Mouse (Mus musculus) myocyte (in vitro differentiated cells): Measurements from ENCODE around the gene Arhgap28.

ENCODE experiments used
- CEBPB ChIP-seq: IDR thresholded peaks from 2 replicates; pipeline ENCODE4 v1.6.1; 2011; ENCODE audit warnings: mild to moderate bottlenecking, moderate library complexity; ENCODE audit not compliant: poor library complexity, insufficient read depth, severe bottlenecking
- E2F4 ChIP-seq: IDR thresholded peaks from one replicate; pipeline ENCODE4 v1.6.1; 2011; ENCODE audit warnings: mild to moderate bottlenecking, control low read depth, moderate library complexity; ENCODE audit not compliant: insufficient read depth
- MAX ChIP-seq: IDR thresholded peaks from one replicate; pipeline ENCODE4 v1.6.1; 2011; ENCODE audit warnings: low read depth, mild to moderate bottlenecking, control low read depth
- MYOG ChIP-seq, 3 experiments: IDR thresholded peaks; one replicate each; pipeline ENCODE4 v1.6.1; 2011; ENCODE audit warnings: control low read depth in 2 of 3, low read depth in 2 of 3, mild to moderate bottlenecking in 2 of 3; ENCODE audit not compliant: insufficient read length in 2 of 3, control insufficient read depth in 1 of 3, insufficient read depth in 1 of 3
- POLR2A ChIP-seq: IDR thresholded peaks from one replicate; pipeline ENCODE4 v1.6.1; 2011; ENCODE audit warnings: low read depth, mild to moderate bottlenecking, control low read depth, moderate library complexity; ENCODE audit not compliant: insufficient read length
- POLR2AphosphoS2 ChIP-seq: IDR thresholded peaks from one replicate; pipeline ENCODE4 v1.6.1; 2011; ENCODE audit warnings: low read depth, control low read depth; ENCODE audit not compliant: insufficient read length
- SRF ChIP-seq: IDR thresholded peaks from one replicate; pipeline ENCODE4 v1.6.1; 2011; ENCODE audit warnings: low read depth; ENCODE audit not compliant: control insufficient read depth, insufficient read length
- TCF12 ChIP-seq: IDR thresholded peaks from one replicate; pipeline ENCODE4 v1.6.1; 2011; ENCODE audit warnings: mild to moderate bottlenecking, control low read depth; ENCODE audit not compliant: poor library complexity, insufficient read depth, severe bottlenecking
- TCF3 ChIP-seq: IDR thresholded peaks from one replicate; pipeline ENCODE4 v1.6.1; 2011; ENCODE audit warnings: low read depth, control low read depth; ENCODE audit not compliant: insufficient read length
- USF1 ChIP-seq: IDR thresholded peaks from one replicate; pipeline ENCODE4 v1.6.1; 2011; ENCODE audit warnings: low read depth, mild to moderate bottlenecking, control low read depth, moderate library complexity

DNA sequence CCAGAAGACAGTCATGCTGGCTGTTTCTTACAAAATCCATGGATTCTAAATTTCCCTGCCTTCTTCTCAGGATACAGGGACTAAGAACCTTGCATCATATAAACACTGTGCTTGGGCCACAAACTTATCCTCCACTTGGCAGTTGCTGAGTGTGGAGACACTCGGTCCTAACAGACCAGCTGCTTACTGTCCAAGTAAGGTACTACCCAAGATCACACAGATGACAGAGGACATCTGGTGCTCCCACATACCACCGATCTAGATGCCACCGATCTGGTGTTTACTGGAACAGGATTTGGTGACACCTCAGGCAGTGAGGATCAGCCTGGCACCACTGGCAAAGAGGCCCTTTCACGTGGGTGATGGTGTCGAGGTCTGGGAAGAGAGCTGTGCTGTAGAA is 7.7 kb upstream of the Arhgap28 start:
- no peak for TF ChIP-seq CEBPB
- no peak for TF ChIP-seq SRF
- no peak for TF ChIP-seq MAX
- TF ChIP-seq MYOG (IDR thresholded peaks at IDR 0.05; ENCODE audit: control insufficient read depth in 1 of 3, insufficient read depth in 1 of 3, insufficient read length in 2 of 3, low read depth in 2 of 3), result no peak
- no peak for TF ChIP-seq POLR2A
- no peak for TF ChIP-seq POLR2AphosphoS2
- no peak for TF ChIP-seq TCF12
- TF ChIP-seq E2F4, result no peak
- no peak for TF ChIP-seq USF1
- no peak for TF ChIP-seq TCF3
